Mouse (Mus musculus): Measurements from ENCODE around the gene Zfp507. TPM values are rescaled to one million over a fixed set of nuclear protein-coding genes. Genes with fewer than 3 reads are reported as not detected.

Gene Zfp507
- 4.1 TPM in 2 replicates for polyA plus RNA-seq (2012; rRNA removed)

GRCm38 (mm10) chr7:35802906-35803595, at the start of gene Zfp507:
Gene Zfp507, minus strand, starts transcription at chr7:35803003.

GRCm38 (mm10) chr7:35754033-35754885, 48.5 kb downstream of the Zfp507 start, which contains the start of gene Dpy19l3:
Gene Dpy19l3, minus strand, starts transcription at chr7:35754454.

Other genes starting within 250 kb of the Zfp507 start
- 55.3 and 58.6 TPM in 2 replicates for gene Nudt19, start 246.7 kb downstream of the Zfp507 start, polyA plus RNA-seq (2012; rRNA removed)
- 0.07 and 0.12 TPM in 2 replicates for gene Rgs9bp, start 217.4 kb downstream of the Zfp507 start, polyA plus RNA-seq (2012; rRNA removed)
- 13.2 and 15.3 TPM in 2 replicates for gene Ankrd27, start 216.8 kb downstream of the Zfp507 start, polyA plus RNA-seq (2012; rRNA removed)
- gene Pdcd5, start 155.5 kb downstream of the Zfp507 start, polyA plus RNA-seq (2012; rRNA removed), result 96.4 and 101 TPM in 2 replicates
- 2.1 and 2.3 TPM in 2 replicates for gene Dpy19l3, start 48.5 kb downstream of the Zfp507 start, polyA plus RNA-seq (2012; rRNA removed)

Data from liver, embryonic 14 days (tissue).